Mouse (Mus musculus): ENCODE results near the gene Relt. TPM values are rescaled to one million over a fixed set of nuclear protein-coding genes. Genes with fewer than 3 reads are reported as not detected.
A peak's percentile ranks its signal among the peaks of the same experiment; 100 is the strongest.

Gene Relt
- polyA plus RNA-seq, 1 experiment from 2014 or later = 5.6 TPM

DNA sequence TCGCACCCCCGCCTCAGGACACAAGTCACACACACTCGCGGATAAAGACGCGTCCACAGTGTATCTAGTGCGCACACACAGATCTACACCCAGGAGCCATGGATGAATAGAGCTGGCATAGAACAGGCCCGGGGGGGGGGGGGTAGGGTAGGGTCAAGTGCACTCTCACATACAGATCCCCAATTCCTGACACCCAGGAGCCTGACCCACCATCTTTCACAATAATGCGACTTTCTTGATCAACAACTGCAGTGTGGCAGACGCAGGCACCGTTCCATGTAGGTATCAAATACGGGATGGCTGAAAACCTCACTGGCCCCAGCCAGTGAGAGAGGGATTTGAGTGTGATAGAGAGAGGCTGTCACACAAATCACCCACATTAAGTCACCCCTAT is 31.6 kb upstream of the Relt start:
- peak overlapping the region; percentile 67 for H3K9ac ChIP-seq
- peak overlapping the region; percentile 56 for H3K4me3 ChIP-seq
- peak; percentile 62 for ATAC-seq (ENCODE audit: low FRiP score, low read depth)
- peaks cover 29% of the 10 kb centered on the region for H3K4me1 ChIP-seq (replicated peaks)
- peak overlapping the region; percentile 91 for H3K4me2 ChIP-seq
- H3K27ac ChIP-seq (replicated peaks) = 0 out of 2 replicates have a peak overlapping the region, but pooled peaks have one; percentile 70
- WGBS = 6% methylated on average over 12 of the region's 12 CpGs
- no peaks in the 10 kb centered on the region for H3K9me3 ChIP-seq
- H3K27me3 ChIP-seq = no peaks in the 10 kb centered on the region
- no peaks in the 10 kb centered on the region for H3K36me3 ChIP-seq

DNA sequence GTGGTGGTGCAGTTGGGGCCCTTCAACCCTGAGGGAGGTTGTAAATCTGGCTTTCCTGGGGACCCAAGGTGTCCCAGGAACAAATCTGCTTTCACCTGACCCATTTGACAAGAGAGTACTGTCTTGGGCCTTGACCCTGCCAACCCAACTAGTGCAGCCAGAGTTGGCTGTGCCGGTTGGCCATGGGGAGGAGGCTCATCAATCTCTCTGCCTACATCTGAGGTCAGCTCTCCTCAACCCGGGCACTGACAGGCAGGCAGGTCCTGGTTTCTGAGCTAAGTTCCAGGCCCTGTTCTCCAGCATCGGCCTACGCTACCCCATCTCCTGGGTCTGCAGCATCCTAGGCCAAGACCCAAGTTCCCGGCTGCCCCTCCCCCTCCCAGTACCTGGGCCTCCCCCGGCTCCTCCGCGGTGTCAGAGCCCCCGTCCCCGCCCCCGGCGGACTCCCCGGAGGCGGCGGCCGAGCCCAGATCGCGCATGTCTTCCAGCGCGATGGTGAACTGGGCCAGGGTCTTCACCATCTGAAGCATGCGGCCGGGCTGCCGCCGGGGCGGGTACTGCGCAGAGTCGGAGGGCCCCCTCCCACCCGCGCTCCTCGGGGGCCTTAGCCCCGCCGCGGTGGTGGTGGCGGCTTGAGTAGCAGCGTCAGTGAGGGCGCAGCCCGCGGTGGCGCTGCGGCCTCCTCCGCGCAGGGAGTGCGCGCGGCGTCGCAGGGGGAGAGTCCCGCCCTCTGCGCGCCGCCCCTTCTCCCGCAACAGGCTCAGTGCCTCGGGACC is 31.0 kb upstream of the Relt start:
- WGBS = 3% methylated on average over 39 of the region's 53 CpGs
- ATAC-seq (ENCODE audit: low FRiP score, low read depth) = peak; percentile 75
- H3K27ac ChIP-seq (replicated peaks) = peak overlapping the region; percentile 70
- peak overlapping the region; percentile 67 for H3K9ac ChIP-seq
- H3K9me3 ChIP-seq = no peaks in the 10 kb centered on the region
- H3K4me2 ChIP-seq = peak overlapping the region; percentile 91
- no peaks in the 10 kb centered on the region for H3K27me3 ChIP-seq
- peaks cover 29% of the 10 kb centered on the region for H3K4me1 ChIP-seq (replicated peaks)
- peak overlapping the region; percentile 56 for H3K4me3 ChIP-seq
- H3K36me3 ChIP-seq = 0 out of 2 replicates have a peak, but pooled peaks cover 1% of the 10 kb centered on the region

DNA sequence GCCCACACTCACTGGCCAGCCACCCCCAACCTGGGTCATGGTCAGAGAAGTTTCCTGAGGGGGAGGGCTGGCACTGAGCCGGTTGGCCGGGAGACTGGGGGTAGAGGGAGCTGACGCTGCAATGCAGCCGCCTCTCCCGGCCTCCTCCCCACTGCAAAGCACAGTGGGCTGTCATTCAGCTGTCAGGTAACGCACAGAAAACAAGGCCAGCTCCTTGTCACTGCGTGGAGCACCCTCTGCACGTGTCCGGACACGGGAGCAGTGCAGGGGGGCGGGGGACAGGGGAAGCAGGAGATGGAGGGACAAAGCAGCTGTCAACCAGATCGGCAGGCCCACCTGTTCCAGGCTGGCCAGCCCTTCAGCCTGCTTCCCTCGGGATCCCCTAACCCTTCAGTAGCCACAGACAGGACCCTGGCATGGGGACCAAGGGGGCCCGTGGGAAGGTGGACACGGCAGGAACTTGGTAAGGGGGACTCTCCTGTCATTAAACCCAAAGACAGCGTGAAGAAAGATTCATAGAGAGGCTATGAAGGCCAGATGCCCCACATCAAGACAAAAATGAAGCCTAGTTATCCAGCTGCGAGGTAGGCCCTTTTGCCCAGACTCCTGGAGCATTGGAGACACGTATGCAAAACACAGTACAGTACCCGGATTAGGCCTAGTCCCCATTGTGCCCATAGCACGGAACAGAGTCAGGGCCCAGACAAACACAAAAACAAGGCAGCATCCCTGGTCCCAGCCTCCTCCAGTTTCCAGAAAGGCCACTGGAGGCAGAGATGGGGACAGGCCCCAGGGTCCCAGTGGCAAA is 30.2 kb upstream of the Relt start:
- Histone ChIP-seq H3K4me3 (peak overlapping the region; percentile 56), H3K27ac (replicated peaks) (peak overlapping the region; percentile 70), H3K9ac (peak overlapping the region; percentile 67), H3K9me3 (no peaks in the 10 kb centered on the region), H3K4me2 (peak overlapping the region; percentile 91), H3K27me3 (no peaks in the 10 kb centered on the region), H3K4me1 (replicated peaks) (peaks cover 29% of the 10 kb centered on the region), H3K36me3 (0 out of 2 replicates have a peak, but pooled peaks cover 5% of the 10 kb centered on the region)
- 33% methylated on average over 20 of the region's 20 CpGs for WGBS
- peak; percentile 24; the same call in 1 of the 2 replicates for ATAC-seq (ENCODE audit: low FRiP score, low read depth)

DNA sequence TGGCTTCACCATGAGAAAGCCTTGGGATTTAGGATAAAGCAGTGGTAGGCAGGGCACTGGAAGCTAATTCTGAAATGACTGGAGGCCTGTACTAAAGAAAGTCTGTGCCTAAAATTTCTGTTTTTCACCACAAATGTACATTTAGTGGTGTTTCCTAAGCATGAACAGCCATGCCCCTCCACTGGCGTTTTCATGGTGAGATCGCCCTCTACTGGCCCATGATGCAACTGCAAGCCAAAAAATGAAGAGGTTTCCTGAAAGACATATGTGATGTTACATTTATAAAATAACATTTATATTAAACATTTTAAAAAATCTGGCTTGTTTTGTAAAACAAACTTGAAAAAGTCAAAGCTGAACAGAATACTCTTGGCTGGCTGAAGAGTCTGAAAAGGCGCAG is 23.3 kb upstream of the Relt start:
- WGBS = 33% methylated on average over 3 of the region's 3 CpGs
- no peak overlapping the region for H3K27ac ChIP-seq (replicated peaks)
- H3K4me1 ChIP-seq (replicated peaks) = no peaks in the 10 kb centered on the region
- no peak for ATAC-seq (ENCODE audit: low FRiP score, low read depth)
- H3K27me3 ChIP-seq = no peaks in the 10 kb centered on the region
- H3K9me3 ChIP-seq = no peaks in the 10 kb centered on the region
- no peak overlapping the region for H3K9ac ChIP-seq
- H3K36me3 ChIP-seq = peaks cover 40% of the 10 kb centered on the region
- H3K4me2 ChIP-seq = no peak overlapping the region
- no peak overlapping the region for H3K4me3 ChIP-seq

DNA sequence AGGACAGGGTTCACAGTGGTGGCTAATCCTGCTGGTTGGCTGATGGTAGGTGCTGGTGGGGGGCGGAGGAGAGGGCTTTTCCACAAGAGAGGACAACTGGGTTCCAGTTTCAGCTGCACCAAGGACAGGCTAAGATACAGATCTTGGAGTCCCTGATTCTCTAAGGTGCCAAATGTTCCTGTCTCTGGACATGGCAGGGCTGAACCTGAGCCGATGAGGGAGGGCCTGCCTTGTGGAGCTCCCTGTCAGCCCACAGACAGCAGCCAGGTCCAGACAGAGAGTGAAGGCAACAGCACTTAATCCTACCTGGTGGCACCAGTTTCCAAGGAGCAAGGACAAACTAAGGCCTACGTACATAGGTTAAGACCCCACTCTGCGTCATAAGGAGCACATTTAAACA is 21.2 kb upstream of the Relt start:
- Histone ChIP-seq H3K36me3 (peaks cover 49% of the 10 kb centered on the region), H3K9ac (no peak overlapping the region), H3K4me3 (no peak overlapping the region), H3K4me1 (replicated peaks) (no peaks in the 10 kb centered on the region), H3K27ac (replicated peaks) (no peak overlapping the region), H3K27me3 (no peaks in the 10 kb centered on the region), H3K4me2 (no peak overlapping the region), H3K9me3 (no peaks in the 10 kb centered on the region)
- 90% methylated on average over 4 of the region's 4 CpGs for WGBS
- ATAC-seq (ENCODE audit: low FRiP score, low read depth) = no peak

DNA sequence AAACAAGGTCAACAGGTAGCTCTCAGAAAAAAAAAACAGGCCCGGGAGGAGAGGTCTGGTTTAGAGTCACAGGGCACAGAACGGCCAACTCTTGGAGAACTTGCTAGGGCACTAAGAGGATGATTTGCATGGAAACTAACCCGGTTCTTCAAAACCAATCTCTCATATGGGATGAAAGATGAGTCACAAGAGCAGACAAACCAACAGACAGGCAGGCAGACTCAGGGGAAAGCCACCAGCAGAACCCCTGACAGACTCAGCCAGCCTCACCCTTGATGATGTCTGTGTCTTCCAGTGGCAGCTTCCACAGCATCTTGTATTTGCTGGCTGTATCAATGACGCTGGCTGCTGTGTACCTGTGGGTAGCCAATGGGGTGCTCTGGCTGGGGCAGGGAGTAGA is 18.7 kb upstream of the Relt start:
- H3K9me3 ChIP-seq = no peaks in the 10 kb centered on the region
- no peak overlapping the region for H3K27ac ChIP-seq (replicated peaks)
- H3K36me3 ChIP-seq = peaks cover 57% of the 10 kb centered on the region
- no peak overlapping the region for H3K4me2 ChIP-seq
- H3K4me1 ChIP-seq (replicated peaks) = no peaks in the 10 kb centered on the region
- 94% methylated on average over 4 of the region's 4 CpGs for WGBS
- no peak for ATAC-seq (ENCODE audit: low FRiP score, low read depth)
- H3K27me3 ChIP-seq = no peaks in the 10 kb centered on the region
- no peak overlapping the region for H3K9ac ChIP-seq
- H3K4me3 ChIP-seq = no peak overlapping the region

DNA sequence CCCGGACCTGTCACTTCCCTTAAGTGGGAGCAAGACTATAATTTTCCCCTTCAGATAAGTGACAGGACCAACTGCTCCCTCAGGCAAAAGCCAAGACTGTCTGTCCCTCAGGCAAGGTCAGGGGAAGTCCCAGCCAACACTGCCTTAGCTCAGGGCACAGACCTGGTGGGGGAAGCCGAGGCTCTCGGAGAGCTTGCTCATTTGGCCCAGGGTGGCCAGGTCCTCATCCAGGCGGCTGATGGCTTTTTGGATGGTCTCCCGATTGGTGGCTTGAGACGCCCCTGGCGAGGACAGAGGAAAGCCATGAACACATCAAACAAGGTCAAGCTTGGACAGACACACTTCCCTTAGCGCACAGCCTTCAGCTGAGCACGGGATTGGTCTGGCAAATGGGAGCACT is 18.3 kb upstream of the Relt start:
- no peak for ATAC-seq (ENCODE audit: low FRiP score, low read depth)
- 90% methylated on average over 9 of the region's 9 CpGs for WGBS
- H3K4me2 ChIP-seq = no peak overlapping the region

DNA sequence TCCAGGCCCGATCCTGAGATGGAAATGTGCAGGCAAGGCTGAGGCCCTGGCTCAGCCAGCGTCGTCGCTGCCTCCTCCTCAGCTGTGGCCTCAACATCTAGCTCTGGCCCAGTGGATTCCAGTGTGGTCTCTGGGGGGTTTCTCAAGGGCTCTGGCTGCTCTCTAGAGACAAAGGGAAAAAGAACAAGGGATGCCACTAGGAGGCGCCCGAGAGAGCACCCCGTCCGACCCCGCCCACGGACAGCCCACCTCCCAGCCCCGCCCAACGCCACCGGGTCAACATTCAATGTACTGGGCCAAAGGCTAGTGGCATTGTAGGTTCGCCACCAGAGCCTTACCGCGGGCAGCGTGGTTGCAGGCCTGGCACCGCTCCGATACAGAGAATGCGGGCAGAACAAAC is 16.3 kb upstream of the Relt start:
- Histone ChIP-seq H3K4me2 (no peak overlapping the region), H3K27me3 (no peaks in the 10 kb centered on the region), H3K4me3 (no peak overlapping the region), H3K36me3 (peaks cover 49% of the 10 kb centered on the region), H3K4me1 (replicated peaks) (no peaks in the 10 kb centered on the region), H3K9ac (no peak overlapping the region), H3K27ac (replicated peaks) (no peak overlapping the region), H3K9me3 (no peaks in the 10 kb centered on the region)
- 16% methylated on average over 20 of the region's 20 CpGs for WGBS
- ATAC-seq (ENCODE audit: low FRiP score, low read depth) = peak; percentile 19; the same call in 1 of the 2 replicates

More for the DNA sequence above, 18.3 kb upstream of the Relt start:
- Histone ChIP-seq H3K4me1 (replicated peaks) (no peaks in the 10 kb centered on the region), H3K4me3 (no peak overlapping the region), H3K9me3 (no peaks in the 10 kb centered on the region), H3K27me3 (no peaks in the 10 kb centered on the region), H3K27ac (replicated peaks) (no peak overlapping the region), H3K36me3 (peaks cover 60% of the 10 kb centered on the region), H3K9ac (no peak overlapping the region)

DNA sequence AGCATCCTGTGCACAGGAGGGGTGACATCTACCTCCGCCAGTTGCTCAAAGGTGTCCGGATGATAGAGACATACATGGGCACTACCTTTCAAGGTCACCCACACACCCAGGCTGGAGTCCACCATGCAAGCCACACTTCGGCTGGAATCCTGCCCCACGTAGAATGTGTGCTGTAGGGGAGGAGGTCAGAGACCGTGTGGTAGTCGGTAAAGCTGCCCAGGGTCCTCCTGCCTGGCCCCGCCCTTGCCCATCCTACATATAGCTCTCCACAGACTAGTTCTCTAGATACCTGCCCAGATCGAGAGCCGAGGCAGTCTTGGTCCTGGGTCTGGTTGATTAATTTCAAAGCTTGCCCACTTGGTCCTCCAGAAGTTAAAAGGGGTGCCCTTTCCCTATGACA is 13.5 kb upstream of the Relt start:
- Histone ChIP-seq H3K4me2 (no peak overlapping the region), H3K9ac (no peak overlapping the region), H3K9me3 (no peaks in the 10 kb centered on the region), H3K27me3 (no peaks in the 10 kb centered on the region), H3K4me1 (replicated peaks) (no peaks in the 10 kb centered on the region), H3K36me3 (peaks cover 34% of the 10 kb centered on the region), H3K4me3 (no peak overlapping the region), H3K27ac (replicated peaks) (no peak overlapping the region)
- no peak for ATAC-seq (ENCODE audit: low FRiP score, low read depth)
- 93% methylated on average over 9 of the region's 9 CpGs for WGBS

DNA sequence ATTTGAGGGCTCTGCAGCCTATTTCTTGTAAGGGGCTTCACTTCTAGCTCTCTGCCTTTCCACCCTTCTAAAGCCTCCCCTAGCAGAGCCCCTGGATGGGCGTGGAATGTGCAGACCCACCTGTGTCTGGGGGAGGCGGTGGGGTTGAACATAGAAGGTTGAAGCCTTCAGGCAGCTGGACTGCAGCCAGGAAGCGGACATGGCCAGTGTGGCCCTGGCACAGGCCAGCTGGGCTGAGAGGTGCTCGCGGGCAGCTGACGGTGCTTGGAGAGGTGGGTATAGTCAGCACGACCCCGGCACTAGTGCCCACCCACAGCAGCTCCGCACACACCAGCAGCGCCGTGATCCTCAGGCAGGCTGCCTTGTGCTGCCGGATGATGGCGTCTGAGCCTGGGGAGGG is 13.0 kb upstream of the Relt start:
- H3K9ac ChIP-seq = no peak overlapping the region
- ATAC-seq (ENCODE audit: low FRiP score, low read depth) = no peak
- H3K4me3 ChIP-seq = no peak overlapping the region
- H3K36me3 ChIP-seq = peaks cover 30% of the 10 kb centered on the region
- no peaks in the 10 kb centered on the region for H3K9me3 ChIP-seq
- no peaks in the 10 kb centered on the region for H3K4me1 ChIP-seq (replicated peaks)
- no peaks in the 10 kb centered on the region for H3K27me3 ChIP-seq
- no peak overlapping the region for H3K27ac ChIP-seq (replicated peaks)
- WGBS = 95% methylated on average over 13 of the region's 13 CpGs
- no peak overlapping the region for H3K4me2 ChIP-seq

DNA sequence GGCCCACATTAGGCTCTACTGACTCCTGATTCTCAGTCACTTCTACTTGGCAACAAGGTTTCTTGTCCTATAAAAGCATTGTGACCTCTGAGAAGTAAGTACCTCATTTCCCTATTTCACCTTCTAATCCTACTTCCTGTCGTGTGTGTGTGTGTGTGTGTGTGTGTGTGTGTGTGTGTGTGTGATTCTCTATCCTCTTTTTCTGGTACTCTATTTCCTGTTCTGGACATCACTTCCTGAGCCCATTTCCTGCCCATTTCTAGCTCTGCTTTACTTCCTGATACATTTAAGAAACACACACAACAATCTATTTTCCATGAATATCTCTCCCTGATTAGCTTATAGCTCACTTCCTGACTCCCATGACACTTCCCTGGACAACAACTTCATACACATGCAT is 12.6 kb upstream of the Relt start:
- peaks cover 25% of the 10 kb centered on the region for H3K36me3 ChIP-seq
- no peaks in the 10 kb centered on the region for H3K4me1 ChIP-seq (replicated peaks)
- ATAC-seq (ENCODE audit: low FRiP score, low read depth) = no peak

DNA sequence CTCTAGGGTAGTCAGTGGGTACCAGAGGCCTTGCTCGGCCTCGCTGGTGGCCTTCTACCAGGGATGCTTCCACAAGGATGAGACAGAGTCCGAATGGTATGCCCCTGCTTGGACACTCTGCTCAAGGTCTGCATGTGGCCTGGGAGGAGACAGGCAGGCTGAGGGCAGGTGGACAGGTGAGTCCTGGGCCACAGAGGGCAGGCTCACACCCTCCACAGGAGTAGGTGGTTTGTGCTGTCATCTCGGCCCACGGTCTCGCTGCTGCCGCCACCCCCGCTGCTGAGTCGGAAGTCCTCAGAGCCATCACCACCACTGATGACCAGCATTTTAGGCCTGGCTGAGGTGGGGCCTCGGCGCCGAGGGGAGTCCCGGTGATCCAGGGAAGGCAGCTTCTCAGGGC is 10.0 kb upstream of the Relt start:
- H3K4me3 ChIP-seq = no peak overlapping the region
- H3K27ac ChIP-seq (replicated peaks) = no peak overlapping the region
- peaks cover 22% of the 10 kb centered on the region for H3K36me3 ChIP-seq
- H3K4me1 ChIP-seq (replicated peaks) = no peaks in the 10 kb centered on the region
- no peak overlapping the region for H3K9ac ChIP-seq
- no peak overlapping the region for H3K4me2 ChIP-seq
- WGBS = 94% methylated on average over 13 of the region's 13 CpGs
- H3K9me3 ChIP-seq = no peaks in the 10 kb centered on the region
- no peaks in the 10 kb centered on the region for H3K27me3 ChIP-seq
- ATAC-seq (ENCODE audit: low FRiP score, low read depth) = no peak

More for the DNA sequence above, 12.6 kb upstream of the Relt start:
- no peak overlapping the region for H3K4me2 ChIP-seq
- H3K27me3 ChIP-seq = no peaks in the 10 kb centered on the region
- H3K4me3 ChIP-seq = no peak overlapping the region
- 63% methylated on average over 1 of the region's 1 CpGs for WGBS
- H3K27ac ChIP-seq (replicated peaks) = no peak overlapping the region
- no peaks in the 10 kb centered on the region for H3K9me3 ChIP-seq
- H3K9ac ChIP-seq = no peak overlapping the region

All from hindbrain, embryonic 15.5 days (tissue).